Mouse (Mus musculus) neural tube, embryonic 11.5 days (tissue): ENCODE measurements at regions not wholly inside any gene's neighbourhood (a gene's known extent, or its start where the extent isn't known, plus 50 kb on each side); places are given as distances from the start of the nearest gene placed in this dataset.

Experiments
- ATAC-seq: fragments of 200-750 bp; cut with Nextera tagmentation; 2 replicates; pipeline ENCODE4 v1.8.0; 2017; ENCODE audit warnings: moderate number of reproducible peaks, mild to moderate bottlenecking, moderate TSS enrichment, moderate library complexity; ENCODE audit not compliant: insufficient read depth, low FRiP score, low TSS enrichment
- DNase-seq: peaks from one replicate; pipeline ENCODE4 v3.0.0-alpha.2; 2015; ENCODE audit warnings: low spot score
- H3K27ac ChIP-seq: fragments of 300-500 bp; sonication (generic); 2 replicates; pipeline ENCODE4 v1.5.1; 2014; ENCODE audit warnings: low read depth, mild to moderate bottlenecking, low read length
- H3K27me3 ChIP-seq: fragments of 300-500 bp; sonication (generic); 2 replicates; pipeline ENCODE4 v1.6.1; 2014; ENCODE audit warnings: mild to moderate bottlenecking, low read length, mixed read lengths; ENCODE audit not compliant: control insufficient read depth, insufficient read depth
- H3K36me3 ChIP-seq: fragments of 300-500 bp; sonication (generic); 2 replicates; pipeline ENCODE4 v1.6.1; 2014; ENCODE audit warnings: mild to moderate bottlenecking, low read length, moderate library complexity, mixed read lengths; ENCODE audit not compliant: control insufficient read depth, insufficient read depth
- H3K4me1 ChIP-seq: fragments of 300-500 bp; sonication (generic); 2 replicates; pipeline ENCODE4 v1.6.1; 2014; ENCODE audit warnings: low read length, mixed read lengths; ENCODE audit not compliant: control insufficient read depth, insufficient read depth
- H3K4me2 ChIP-seq: fragments of 300-500 bp; sonication (generic); 2 replicates; pipeline ENCODE4 v1.6.1; 2014; ENCODE audit warnings: low read depth, mild to moderate bottlenecking, moderate library complexity
- H3K4me3 ChIP-seq: fragments of 300-500 bp; sonication (generic); 2 replicates; pipeline ENCODE4 v1.5.1; 2014; ENCODE audit warnings: low read depth, low read length
- H3K9ac ChIP-seq: fragments of 300-500 bp; sonication (generic); 2 replicates; pipeline ENCODE4 v1.6.1; 2014; ENCODE audit warnings: mild to moderate bottlenecking, low read length
- H3K9me3 ChIP-seq: fragments of 300-500 bp; sonication (generic); 2 replicates; pipeline ENCODE4 v1.6.1; 2016; ENCODE audit warnings: low read length; ENCODE audit not compliant: control insufficient read depth
- WGBS: fragments of 180-500 bp; shearing (Covaris S2); extraction: QIAGEN DNeasy Blood & Tissue Kit; methylation state at CpG from one replicate; pipeline ENCODE4 v1.1.7; 2014; 5-methylcytosine and 5-hydroxymethylcytosine counted together

DNA sequence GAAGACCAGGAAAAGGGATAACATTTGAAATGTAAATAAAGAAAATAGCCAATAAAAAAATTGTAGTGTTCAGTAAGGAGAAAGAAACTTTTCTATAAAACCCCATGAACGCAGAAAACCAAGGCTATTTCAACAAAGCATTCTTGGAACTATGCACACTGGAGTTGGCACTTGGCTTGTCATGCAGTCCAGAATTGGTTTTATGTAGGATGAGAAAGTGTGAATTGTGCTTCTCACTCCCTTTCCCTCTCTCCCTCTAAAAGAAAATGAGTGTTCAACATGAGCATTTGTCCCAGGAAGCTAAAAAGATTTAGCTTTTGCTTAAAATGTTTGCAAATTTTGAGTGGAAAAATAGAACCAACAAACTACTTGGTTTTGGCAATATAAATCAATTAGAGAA, 841.6 kb upstream of the Adam24 start:
- Histone ChIP-seq H3K36me3 (no peaks in the 10 kb centered on the region), H3K9ac (no peak overlapping the region), H3K4me2 (no peak overlapping the region), H3K4me1 (no peaks in the 10 kb centered on the region), H3K9me3 (no peaks in the 10 kb centered on the region), H3K27me3 (no peaks in the 10 kb centered on the region), H3K27ac (no peak overlapping the region), H3K4me3 (no peak overlapping the region)
- DNase-seq (no peak), ATAC-seq (no peak)
- 90% methylated on average over 1 of the region's 1 CpGs for WGBS

DNA sequence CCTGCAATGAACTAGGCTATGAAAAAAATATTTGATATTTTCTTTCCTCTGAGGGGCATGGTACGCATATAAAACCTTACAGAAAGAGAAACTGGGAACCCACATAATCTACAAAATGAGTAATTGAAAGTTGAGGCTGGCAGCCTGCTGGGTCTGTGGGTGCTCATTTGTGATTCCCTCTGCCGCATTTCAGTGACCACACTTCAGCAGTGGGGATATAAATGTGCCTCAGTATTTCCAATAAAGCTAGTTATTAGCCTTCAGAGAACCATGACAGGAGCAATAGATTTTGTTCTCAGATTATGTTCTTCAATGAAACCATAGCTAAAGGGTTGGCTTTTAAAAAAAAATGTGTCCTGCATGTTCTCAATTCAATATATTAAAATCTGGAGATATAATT, 828.0 kb upstream of the Adam24 start:
- Histone ChIP-seq H3K27me3 (no peaks in the 10 kb centered on the region), H3K4me2 (no peak overlapping the region), H3K4me1 (no peaks in the 10 kb centered on the region), H3K4me3 (no peak overlapping the region), H3K9ac (no peak overlapping the region), H3K36me3 (no peaks in the 10 kb centered on the region), H3K27ac (no peak overlapping the region), H3K9me3 (no peaks in the 10 kb centered on the region)
- DNase-seq (no peak), ATAC-seq (no peak)
- WGBS, result 91% methylated on average over 2 of the region's 2 CpGs

DNA sequence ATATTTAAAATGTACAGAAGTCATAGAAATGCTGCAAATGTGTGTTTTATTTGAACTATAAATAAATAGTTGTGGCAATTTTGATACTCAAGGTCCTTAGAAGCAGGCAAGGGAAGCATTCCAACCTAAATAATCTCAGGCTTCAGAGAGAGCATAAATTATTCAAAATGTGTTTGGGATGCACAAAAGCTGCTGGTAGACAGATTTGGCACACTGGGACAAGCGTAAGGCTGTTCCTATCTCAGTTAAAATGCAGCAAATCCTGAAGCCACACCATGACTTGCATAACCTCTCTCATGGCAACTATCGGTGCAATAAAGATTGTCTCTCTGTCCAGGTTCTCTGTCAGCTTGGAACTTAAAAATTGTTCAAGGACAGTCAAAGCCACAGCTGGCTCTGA, 812.3 kb upstream of the Adam24 start:
- H3K4me1 ChIP-seq, result no peaks in the 10 kb centered on the region
- H3K36me3 ChIP-seq, result no peaks in the 10 kb centered on the region
- DNase-seq, result no peak
- no peak overlapping the region for H3K4me2 ChIP-seq
- H3K9me3 ChIP-seq, result no peaks in the 10 kb centered on the region
- no peak overlapping the region for H3K27ac ChIP-seq
- no peak overlapping the region for H3K9ac ChIP-seq
- ATAC-seq, result no peak
- H3K27me3 ChIP-seq, result no peaks in the 10 kb centered on the region
- no peak overlapping the region for H3K4me3 ChIP-seq
- 89% methylated on average over 2 of the region's 2 CpGs for WGBS

DNA sequence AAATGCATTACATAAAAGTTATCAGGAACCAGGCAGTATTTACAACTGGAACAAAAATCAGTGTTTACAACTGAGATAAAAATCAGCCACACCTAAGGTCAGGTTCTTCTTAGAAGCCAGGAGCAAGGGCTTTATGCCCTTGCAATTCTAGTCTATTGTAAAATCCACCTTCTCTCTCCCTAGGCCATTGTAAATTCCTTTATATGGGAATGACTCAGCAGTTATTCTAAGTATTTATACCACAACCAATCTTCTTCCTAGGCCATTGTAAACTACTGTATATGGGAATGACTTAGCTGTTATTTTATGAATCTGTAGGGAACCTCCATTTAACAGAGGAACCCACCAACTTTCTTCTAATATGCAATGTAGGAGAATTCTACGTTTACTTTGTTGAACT, 772.6 kb upstream of the Adam24 start:
- Histone ChIP-seq H3K4me2 (no peak overlapping the region), H3K9ac (no peak overlapping the region), H3K4me1 (no peaks in the 10 kb centered on the region), H3K9me3 (no peaks in the 10 kb centered on the region), H3K27me3 (no peaks in the 10 kb centered on the region), H3K27ac (no peak overlapping the region), H3K36me3 (no peaks in the 10 kb centered on the region), H3K4me3 (no peak overlapping the region)
- ATAC-seq (no peak), DNase-seq (no peak)
- 87% methylated on average over 1 of the region's 1 CpGs for WGBS

DNA sequence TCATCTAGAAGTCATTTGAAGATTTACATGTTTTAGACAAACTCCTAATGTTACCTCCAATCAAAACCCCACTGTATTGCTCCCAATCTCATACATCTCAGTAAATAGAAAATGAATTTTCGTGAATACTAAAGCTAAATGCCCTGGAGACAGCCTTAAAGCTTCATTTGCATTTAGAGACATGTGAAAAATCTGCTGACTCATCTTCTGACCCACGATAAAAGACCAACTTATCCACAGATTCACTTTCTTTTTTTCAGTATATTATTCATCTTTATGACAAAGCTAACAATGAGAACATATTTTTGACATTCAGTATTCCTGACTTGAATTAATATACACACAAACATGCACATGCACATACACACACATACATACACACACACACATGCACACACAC, 762.0 kb upstream of the Adam24 start:
- no peaks in the 10 kb centered on the region for H3K4me1 ChIP-seq

DNA sequence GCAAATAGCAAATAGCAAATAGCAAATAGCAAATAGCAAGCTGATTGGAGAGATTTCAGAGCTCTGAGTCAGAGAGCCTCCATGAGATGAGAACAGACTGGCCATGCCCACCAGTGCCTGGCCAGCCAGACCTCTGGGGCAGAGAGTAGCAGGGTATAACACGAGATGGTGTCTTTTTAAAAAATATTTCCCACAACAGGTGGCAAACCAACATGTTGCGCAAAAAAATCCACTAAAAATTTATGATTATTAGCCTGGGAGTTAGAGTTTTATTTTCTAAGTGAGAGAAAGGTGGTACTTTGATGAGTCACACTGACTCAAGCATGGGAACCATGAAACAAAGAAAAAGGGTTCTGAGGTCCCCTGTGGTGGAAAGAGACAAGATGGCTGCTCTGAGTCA, 753.5 kb upstream of the Adam24 start:
- ATAC-seq, result no peak

More for the DNA sequence above, 762.0 kb upstream of the Adam24 start:
- DNase-seq, result no peak
- no peak for ATAC-seq
- H3K4me2 ChIP-seq, result no peak overlapping the region
- H3K4me3 ChIP-seq, result no peak overlapping the region
- H3K27ac ChIP-seq, result no peak overlapping the region
- WGBS, result 80% methylated on average over 2 of the region's 2 CpGs
- no peak overlapping the region for H3K9ac ChIP-seq
- H3K9me3 ChIP-seq, result no peaks in the 10 kb centered on the region
- no peaks in the 10 kb centered on the region for H3K27me3 ChIP-seq
- H3K36me3 ChIP-seq, result no peaks in the 10 kb centered on the region

DNA sequence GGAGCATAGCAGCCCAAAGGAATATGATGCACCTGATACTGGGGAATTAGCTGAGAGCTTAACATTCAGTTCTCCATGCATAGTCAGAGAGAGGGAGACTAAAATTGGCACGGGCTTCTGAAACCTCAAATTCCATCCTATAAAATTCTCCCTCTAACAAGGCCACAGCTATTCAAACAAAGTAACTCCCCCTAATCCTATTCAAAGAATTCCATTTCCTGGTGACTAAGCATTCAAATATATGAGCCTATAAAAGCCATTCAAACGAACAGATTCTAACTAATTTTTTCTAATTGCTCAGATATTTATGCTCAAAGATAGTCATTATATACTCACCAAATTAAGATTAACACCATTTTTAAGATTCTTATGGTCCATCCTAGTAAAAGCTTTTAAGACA, 751.1 kb upstream of the Adam24 start:
- Histone ChIP-seq H3K4me1 (no peaks in the 10 kb centered on the region), H3K36me3 (no peaks in the 10 kb centered on the region), H3K9ac (no peak overlapping the region), H3K4me2 (no peak overlapping the region), H3K27ac (no peak overlapping the region), H3K9me3 (no peaks in the 10 kb centered on the region), H3K4me3 (no peak overlapping the region), H3K27me3 (no peaks in the 10 kb centered on the region)
- WGBS, result 72% methylated on average over 2 of the region's 2 CpGs
- no peak for DNase-seq
- no peak for ATAC-seq

More for the DNA sequence above, 753.5 kb upstream of the Adam24 start:
- Histone ChIP-seq H3K4me3 (no peak overlapping the region), H3K4me1 (no peaks in the 10 kb centered on the region), H3K27me3 (no peaks in the 10 kb centered on the region), H3K27ac (no peak overlapping the region), H3K9me3 (no peaks in the 10 kb centered on the region), H3K36me3 (no peaks in the 10 kb centered on the region), H3K4me2 (no peak overlapping the region), H3K9ac (no peak overlapping the region)
- DNase-seq, result no peak
- 87% methylated on average over 2 of the region's 2 CpGs for WGBS

DNA sequence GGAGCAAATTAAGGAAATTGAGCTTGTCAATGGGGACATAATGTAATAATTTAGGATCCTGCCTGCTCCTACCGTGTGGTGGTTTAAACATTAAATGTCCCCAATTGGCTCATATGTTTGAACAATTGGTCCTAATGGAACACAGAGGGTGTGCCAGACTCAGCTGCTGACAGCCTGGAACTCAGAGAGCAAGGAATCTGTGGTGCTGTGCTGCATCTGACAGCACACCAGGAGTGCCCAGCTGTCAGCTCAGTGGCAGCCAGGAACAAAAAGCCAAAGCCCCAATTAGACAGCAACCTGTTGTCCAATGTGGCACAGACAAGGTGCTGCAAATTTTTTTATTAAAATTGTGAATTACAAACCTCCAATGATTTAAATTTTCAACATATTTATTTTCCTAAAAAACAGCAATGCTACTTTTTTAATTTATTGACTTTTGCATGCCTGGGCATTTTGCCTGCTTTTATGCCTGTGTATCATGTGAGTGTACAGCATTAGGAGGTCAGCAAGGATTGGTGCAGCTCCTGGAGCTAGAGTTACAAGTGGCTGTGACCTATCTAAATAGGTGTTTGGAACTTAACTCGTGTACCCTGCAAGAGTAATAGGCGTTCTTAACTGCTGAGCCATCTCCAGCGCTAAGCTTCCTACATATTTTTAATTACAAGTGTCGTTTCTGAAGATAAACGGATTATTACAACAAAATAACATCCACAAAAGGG, 724.5 kb upstream of the Adam24 start:
- Histone ChIP-seq H3K36me3 (no peaks in the 10 kb centered on the region), H3K27me3 (no peaks in the 10 kb centered on the region), H3K9ac (no peak overlapping the region), H3K27ac (no peak overlapping the region), H3K4me3 (no peak overlapping the region), H3K4me1 (no peaks in the 10 kb centered on the region), H3K4me2 (no peak overlapping the region), H3K9me3 (no peaks in the 10 kb centered on the region)
- ATAC-seq (peak; percentile 68), DNase-seq (peak; percentile 19)
- WGBS, result 68% methylated on average over 6 of the region's 6 CpGs

DNA sequence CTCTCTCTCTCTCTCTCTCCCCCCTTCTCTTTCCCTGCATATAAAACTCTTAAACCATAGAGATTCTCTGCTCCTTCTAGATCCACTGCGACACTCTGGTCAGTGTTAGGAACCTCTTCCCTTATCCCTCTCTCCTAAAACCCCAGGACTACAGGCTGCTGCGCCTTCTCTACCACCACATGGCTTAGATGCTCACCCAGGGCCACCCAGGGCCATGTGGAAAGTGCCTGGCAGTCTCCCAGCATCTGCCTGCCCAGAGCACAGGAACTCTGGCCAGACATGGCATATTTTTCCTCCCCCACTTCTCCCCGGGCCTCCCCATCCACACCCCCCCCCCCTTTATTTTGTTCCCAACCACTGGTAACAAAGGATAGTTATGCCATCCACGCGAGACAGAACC, 720.4 kb upstream of the Adam24 start:
- Histone ChIP-seq H3K4me2 (no peak overlapping the region), H3K36me3 (no peaks in the 10 kb centered on the region), H3K4me3 (no peak overlapping the region), H3K27ac (no peak overlapping the region), H3K27me3 (no peaks in the 10 kb centered on the region), H3K9ac (no peak overlapping the region), H3K4me1 (no peaks in the 10 kb centered on the region), H3K9me3 (no peaks in the 10 kb centered on the region)
- DNase-seq, result no peak
- no peak for ATAC-seq
- WGBS, result 61% methylated on average over 5 of the region's 5 CpGs
